Mouse (Mus musculus) embryonic facial prominence, embryonic 14.5 days (tissue): Measurements from ENCODE around the gene Fam178b. TPM values are rescaled to one million over a fixed set of nuclear protein-coding genes. Genes with fewer than 3 reads are reported as not detected.
"Not testable (repeated sequence)": the region's sequence is repeated elsewhere in the genome, so short reads cannot be mapped to it uniquely, and the experiment has no call there.

Experiments
- ATAC-seq: fragments of 200-750 bp; cut with Nextera tagmentation; 2 replicates; pipeline ENCODE4 v1.8.0; 2017; ENCODE audit warnings: low read depth, moderate number of reproducible peaks, moderate TSS enrichment
- DNase-seq: peaks from one replicate; pipeline ENCODE4 v3.0.0-alpha.2; 2015; ENCODE audit warnings: low spot score
- H3K27ac ChIP-seq: fragments of 300-500 bp; sonication (generic); replicated peaks from 2 replicates; pipeline ENCODE4 v1.5.1; 2014; ENCODE audit warnings: low read depth, mild to moderate bottlenecking, low read length, moderate library complexity
- H3K27me3 ChIP-seq: fragments of 300-500 bp; sonication (generic); replicated peaks from 2 replicates; pipeline ENCODE4 v1.6.1; 2014; ENCODE audit warnings: low read length; ENCODE audit not compliant: control insufficient read depth, insufficient read depth
- H3K36me3 ChIP-seq: fragments of 300-500 bp; sonication (generic); 2 replicates; pipeline ENCODE4 v1.6.1; 2014; ENCODE audit warnings: low read length, mixed read lengths; ENCODE audit not compliant: control insufficient read depth, insufficient read depth
- H3K4me1 ChIP-seq: fragments of 300-500 bp; sonication (generic); 2 replicates; pipeline ENCODE4 v1.6.1; 2014; ENCODE audit warnings: antibody characterized with exemption, low read length; ENCODE audit not compliant: control insufficient read depth, insufficient read depth
- H3K4me2 ChIP-seq: fragments of 300-500 bp; sonication (generic); 2 replicates; pipeline ENCODE4 v1.6.1; 2014; ENCODE audit warnings: low read depth, mild to moderate bottlenecking, low read length, moderate library complexity, mixed read lengths
- H3K4me3 ChIP-seq: fragments of 300-500 bp; sonication (generic); 2 replicates; pipeline ENCODE4 v1.5.1; 2014; ENCODE audit warnings: low read depth, mild to moderate bottlenecking, low read length
- H3K9ac ChIP-seq: fragments of 300-500 bp; sonication (generic); 2 replicates; pipeline ENCODE4 v1.6.1; 2014; ENCODE audit warnings: low read depth, mild to moderate bottlenecking, low read length, moderate library complexity, mixed read lengths
- H3K9me3 ChIP-seq: fragments of 300-500 bp; sonication (generic); 2 replicates; pipeline ENCODE4 v1.6.1; 2016; ENCODE audit warnings: low read length; ENCODE audit not compliant: control insufficient read depth
- WGBS: fragments of 180-500 bp; shearing (Covaris S2); extraction: QIAGEN DNeasy Blood & Tissue Kit; methylation state at CpG from one replicate; pipeline ENCODE4 v1.1.7; 2014; 5-methylcytosine and 5-hydroxymethylcytosine counted together
- polyA plus RNA-seq: library from polyadenylated mRNA; unstranded; fragments of >200 nt; fragmentation: Nextera tagmentation; extraction: Ambion mirVana; gene quantifications from 2 replicates; pipeline ENCODE4 v1.2.1, GENCODE M21; 2014

The Fam178b gene
- polyA plus RNA-seq, 1 experiment from 2014 or later = 1.6 TPM

- Histone ChIP-seq H3K4me3 (no peak overlapping the region), H3K4me2 (no peak overlapping the region), H3K9ac (no peak overlapping the region), H3K27me3 (no peaks in the 10 kb centered on the region), H3K4me1 (no peaks in the 10 kb centered on the region), H3K27ac (no peak overlapping the region; the same call in 1 of the 2 replicates), H3K36me3 (no peaks in the 10 kb centered on the region), H3K9me3 (no peaks in the 10 kb centered on the region)
- peak; percentile 94 for DNase-seq
- 9% methylated on average over 13 of the region's 13 CpGs for WGBS
- peak; percentile 80 for ATAC-seq
These were observed 956 bp upstream of the Fam178b start for GRCm38 (mm10) chr1:36683810-36684467.

GRCm38 (mm10) chr1:36680893-36681292 lies 2.1 kb downstream of the Fam178b start:
- Histone ChIP-seq H3K9ac (no peak overlapping the region), H3K36me3 (no peaks in the 10 kb centered on the region)

GRCm38 (mm10) chr1:36674936-36675335 lies 8.0 kb downstream of the Fam178b start:
- Histone ChIP-seq H3K9me3 (no peaks in the 10 kb centered on the region), H3K4me3 (no peak overlapping the region), H3K4me2 (no peak overlapping the region), H3K36me3 (no peaks in the 10 kb centered on the region), H3K27ac (no peak overlapping the region), H3K4me1 (peaks cover 3% of the 10 kb centered on the region; the same call in 1 of the 2 replicates), H3K9ac (no peak overlapping the region), H3K27me3 (no peaks in the 10 kb centered on the region)
- ATAC-seq (no peak), DNase-seq (no peak)
- WGBS = 66% methylated on average over 3 of the region's 3 CpGs

More at GRCm38 (mm10) chr1:36680893-36681292, 2.1 kb downstream of the Fam178b start:
- DNase-seq = no peak
- no peak overlapping the region for H3K4me3 ChIP-seq
- WGBS = 60% methylated on average over 7 of the region's 7 CpGs
- H3K9me3 ChIP-seq = no peaks in the 10 kb centered on the region
- H3K27me3 ChIP-seq = no peaks in the 10 kb centered on the region
- H3K4me1 ChIP-seq = no peaks in the 10 kb centered on the region
- no peak overlapping the region for H3K27ac ChIP-seq
- ATAC-seq = no peak; the same call in 1 of the 2 replicates
- no peak overlapping the region for H3K4me2 ChIP-seq

- H3K4me3 ChIP-seq = no peak overlapping the region; the same call in 1 of the 2 replicates
These were observed 10.2 kb downstream of the Fam178b start for GRCm38 (mm10) chr1:36672648-36673350.

GRCm38 (mm10) chr1:36671260-36671659 lies 11.7 kb downstream of the Fam178b start:
- no peak for DNase-seq
- no peaks in the 10 kb centered on the region for H3K9me3 ChIP-seq
- no peaks in the 10 kb centered on the region for H3K36me3 ChIP-seq
- no peak overlapping the region for H3K4me3 ChIP-seq
- whole genome bisulfite sequencing = 86% methylated on average over 10 of the region's 10 CpGs
- H3K27me3 ChIP-seq = no peaks in the 10 kb centered on the region
- no peak for ATAC-seq
- no peak overlapping the region for H3K9ac ChIP-seq
- H3K4me2 ChIP-seq = no peak overlapping the region
- no peak overlapping the region for H3K27ac ChIP-seq
- H3K4me1 ChIP-seq = peaks cover 3% of the 10 kb centered on the region; the same call in 1 of the 2 replicates

More at GRCm38 (mm10) chr1:36672648-36673350, 10.2 kb downstream of the Fam178b start:
- H3K27me3 ChIP-seq = no peaks in the 10 kb centered on the region
- H3K27ac ChIP-seq = peak overlapping the region; percentile 67
- 23% methylated on average over 16 of the region's 16 CpGs for WGBS
- ATAC-seq (peak; percentile 63; the same call in 1 of the 2 replicates), DNase-seq (peak; percentile 37)
- peak overlapping the region; percentile 15; the same call in 1 of the 2 replicates for H3K9ac ChIP-seq
- H3K36me3 ChIP-seq = no peaks in the 10 kb centered on the region
- no peaks in the 10 kb centered on the region for H3K9me3 ChIP-seq
- H3K4me2 ChIP-seq = peak overlapping the region; percentile 36; the same call in 1 of the 2 replicates
- H3K4me1 ChIP-seq = peaks cover 3% of the 10 kb centered on the region; the same call in 1 of the 2 replicates

GRCm38 (mm10) chr1:36670256-36670655 lies 12.7 kb downstream of the Fam178b start:
- H3K27ac ChIP-seq = no peak overlapping the region
- no peak overlapping the region for H3K9ac ChIP-seq
- H3K4me3 ChIP-seq = no peak overlapping the region
- peaks cover 3% of the 10 kb centered on the region; the same call in 1 of the 2 replicates for H3K4me1 ChIP-seq
- H3K4me2 ChIP-seq = no peak overlapping the region
- WGBS = 69% methylated on average over 4 of the region's 4 CpGs
- DNase-seq (no peak), ATAC-seq (no peak)
- H3K9me3 ChIP-seq = no peaks in the 10 kb centered on the region
- H3K27me3 ChIP-seq = no peaks in the 10 kb centered on the region
- H3K36me3 ChIP-seq = no peaks in the 10 kb centered on the region

GRCm38 (mm10) chr1:36668007-36668406 lies 15.0 kb downstream of the Fam178b start:
- not testable (repeated sequence) for H3K4me1 ChIP-seq, DNase-seq, ATAC-seq, H3K27ac ChIP-seq, H3K9me3 ChIP-seq, H3K36me3 ChIP-seq, H3K27me3 ChIP-seq, H3K4me2 ChIP-seq, H3K4me3 ChIP-seq, H3K9ac ChIP-seq
- WGBS = 69% methylated on average over 4 of the region's 4 CpGs

GRCm38 (mm10) chr1:36665934-36666333 lies 17.0 kb downstream of the Fam178b start:
- ATAC-seq (no peak), DNase-seq (no peak)
- no peak overlapping the region for H3K4me3 ChIP-seq
- no peaks in the 10 kb centered on the region for H3K36me3 ChIP-seq
- H3K4me2 ChIP-seq = no peak overlapping the region
- H3K27me3 ChIP-seq = no peaks in the 10 kb centered on the region
- H3K9ac ChIP-seq = no peak overlapping the region
- WGBS = 65% methylated on average over 4 of the region's 4 CpGs
- no peak overlapping the region for H3K27ac ChIP-seq
- no peaks in the 10 kb centered on the region for H3K4me1 ChIP-seq
- H3K9me3 ChIP-seq = no peaks in the 10 kb centered on the region
